Comparison of ENCODE assay signal across 8 mouse cellular contexts in the genomic region with DNA sequence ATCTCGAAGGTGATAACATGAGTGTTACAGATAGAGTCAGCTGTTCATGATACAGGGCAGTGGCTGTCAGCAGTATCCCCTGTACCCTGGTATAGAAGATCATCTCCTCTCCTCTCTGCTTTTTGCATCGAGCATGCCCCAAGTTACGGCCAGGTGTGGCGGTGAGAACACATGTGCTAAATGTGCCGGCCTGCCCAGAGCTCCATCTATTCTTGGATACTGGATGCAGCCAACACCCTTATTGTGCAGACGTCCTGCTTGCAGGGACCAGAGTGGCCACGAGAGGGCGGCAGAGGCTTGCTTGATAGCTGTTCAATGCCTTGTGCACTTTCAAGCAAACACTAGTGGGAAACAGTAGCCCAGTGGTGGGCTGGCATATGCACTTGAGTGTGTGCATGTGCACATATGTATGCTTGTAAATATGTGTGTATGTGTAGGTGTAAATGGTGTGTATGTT. TPM values are rescaled to one million over a fixed set of nuclear protein-coding genes. Genes with fewer than 3 reads are reported as not detected.
DNase-seq lines count a peak whose midpoint lies in the region; ATAC-seq and TF ChIP-seq lines count a peak whose summit lies in the region.

No protein-coding gene starts in this region.

- intact Hi-C loops in heart, postnatal 14 days (cut with DNase I): loop anchor here (1.0 kb wide), 1 partner anchor 174 kb away; no protein-coding TSS in a partner anchor

- 26% methylated on average over 8 of the region's 8 CpGs for WGBS in forebrain, embryonic 14.5 days
- 23% methylated on average over 8 of the region's 8 CpGs for WGBS in liver, postnatal 0 days (ENCODE audit: insufficient replicate concordance)

- TF ChIP-seq POLR2A in ES-Bruce4 (IDR thresholded peaks at IDR 0.05; ENCODE audit: insufficient read depth, low read length): no peak

- H3K4me3 ChIP-seq in ES-Bruce4 (ENCODE audit: low read depth, low read length): no peak overlapping the region
- H3K4me3 ChIP-seq in forebrain, embryonic 14.5 days (ENCODE audit: low read depth, low read length): no peak overlapping the region
- H3K4me3 ChIP-seq in liver, postnatal 0 days (ENCODE audit: low read depth, low read length): no peak overlapping the region

- H3K9me3 ChIP-seq in ES-Bruce4 (replicated peaks; ENCODE audit: control insufficient read depth, insufficient read depth, low read length, poor library complexity, severe bottlenecking): no peaks in the 10 kb centered on the region
- H3K9me3 ChIP-seq in forebrain, embryonic 14.5 days (replicated peaks; ENCODE audit: control insufficient read depth, low read length): no peaks in the 10 kb centered on the region
- H3K9me3 ChIP-seq in liver, postnatal 0 days (ENCODE audit: low read length): no peaks in the 10 kb centered on the region

- peak; percentile 95 for DNase-seq in forebrain, embryonic 14.5 days (ENCODE audit: low spot score)
- peak; percentile 93 to 99 for DNase-seq in heart, postnatal 14 days
- DNase-seq in layer of hippocampus, adult 11-12 months (ENCODE audit: low spot score): peak; percentile 99
- DNase-seq in liver, postnatal 0 days: peak; percentile 93
- DNase-seq in thymus, adult 18-20 months: peak; percentile 84

- ATAC-seq in cerebellum, adult (ENCODE audit: insufficient number of reproducible peaks, low FRiP score, low TSS enrichment): peak; percentile 90
- peak; percentile 92 for ATAC-seq in forebrain, embryonic 14.5 days
- ATAC-seq in liver, postnatal 0 days: peak; percentile 76
- peak; percentile 80 for ATAC-seq in neutrophil, adult 5-6 weeks (ENCODE audit: extremely low read depth, insufficient number of reproducible peaks, low FRiP score, poor library complexity, severe bottlenecking)

- H3K27ac ChIP-seq in ES-Bruce4 (ENCODE audit: insufficient read depth, low read length): no peak overlapping the region
- H3K27ac ChIP-seq in forebrain, embryonic 14.5 days (ENCODE audit: low read depth, low read length): no peak overlapping the region
- no peak overlapping the region for H3K27ac ChIP-seq in liver, postnatal 0 days (ENCODE audit: low read depth)

- peak; percentile 98 for TF ChIP-seq CTCF in ES-Bruce4 (IDR thresholded peaks at IDR 0.05; ENCODE audit: low read depth, low read length)
- TF ChIP-seq CTCF in liver, postnatal 0 days (IDR thresholded peaks at IDR 0.05; ENCODE audit: low read depth): peak; percentile 100

- TF ChIP-seq EP300 in ES-Bruce4 (IDR thresholded peaks at IDR 0.05; ENCODE audit: insufficient read depth, low read depth, low read length): no peak
- TF ChIP-seq EP300 in liver, postnatal 0 days (IDR thresholded peaks at IDR 0.05; ENCODE audit: low read depth): no peak

- no peaks in the 10 kb centered on the region for H3K27me3 ChIP-seq in ES-Bruce4 (ENCODE audit: control insufficient read depth, insufficient read depth, low read length, poor library complexity, severe bottlenecking)
- H3K27me3 ChIP-seq in forebrain, embryonic 14.5 days (replicated peaks; ENCODE audit: control insufficient read depth, insufficient read depth, low read length): no peaks in the 10 kb centered on the region
- H3K27me3 ChIP-seq in liver, postnatal 0 days (ENCODE audit: insufficient read depth, low read length): no peaks in the 10 kb centered on the region

- no peak overlapping the region for H3K4me2 ChIP-seq in forebrain, embryonic 14.5 days (ENCODE audit: low read length)
- H3K4me2 ChIP-seq in liver, postnatal 0 days (ENCODE audit: low read depth, low read length): no peak overlapping the region

- no peaks in the 10 kb centered on the region for H3K36me3 ChIP-seq in ES-Bruce4 (ENCODE audit: control insufficient read depth, insufficient read depth, low read length, poor library complexity, severe bottlenecking)
- peaks cover 13% of the 10 kb centered on the region for H3K36me3 ChIP-seq in forebrain, embryonic 14.5 days (ENCODE audit: control insufficient read depth, insufficient read depth, low read length)
- peaks cover 71% of the 10 kb centered on the region for H3K36me3 ChIP-seq in liver, postnatal 0 days (replicated peaks; ENCODE audit: insufficient read depth, low read length)

- H3K4me1 ChIP-seq in ES-Bruce4 (ENCODE audit: control insufficient read depth, insufficient read depth, low read length): no peaks in the 10 kb centered on the region
- H3K4me1 ChIP-seq in forebrain, embryonic 14.5 days (ENCODE audit: control insufficient read depth, insufficient read depth, low read length): no peaks in the 10 kb centered on the region
- no peaks in the 10 kb centered on the region for H3K4me1 ChIP-seq in liver, postnatal 0 days (ENCODE audit: insufficient read depth)

- H3K9ac ChIP-seq in ES-Bruce4 (ENCODE audit: low read depth, poor library complexity, severe bottlenecking): no peak overlapping the region
- no peak overlapping the region for H3K9ac ChIP-seq in forebrain, embryonic 14.5 days (ENCODE audit: low read length)
- H3K9ac ChIP-seq in liver, postnatal 0 days (replicated peaks): no peak overlapping the region

RNA-seq across cellular contexts. Expression of a gene that starts 16.8 kb away (rescaled TPM):
- polyA plus RNA-seq in ES-Bruce4 (2011; ENCODE audit: insufficient read depth, insufficient read length, low read depth, missing spikeins): 13.6 and 15.4 TPM in 2 replicates
- 54.6 and 71.9 TPM in 2 replicates for polyA plus RNA-seq in forebrain, embryonic 14.5 days (2014; fragmentation: Nextera tagmentation; extraction: Ambion mirVana)
- total RNA-seq in heart, postnatal 14 days (2021): 100 to 1,000 TPM; 119 to 127 TPM
- polyA plus RNA-seq in liver, postnatal 0 days (2015; fragmentation: Nextera tagmentation; extraction: Ambion mirVana): 100 and 125 TPM in 2 replicates
- total RNA-seq in neutrophil, adult 5-6 weeks (2017): 12.3 and 14.5 TPM in 2 replicates

RNA-seq across cellular contexts. Expression of a gene that starts 17.2 kb away (rescaled TPM):
- polyA plus RNA-seq in ES-Bruce4 (2011; ENCODE audit: insufficient read depth, insufficient read length, low read depth, missing spikeins): 7.1 and 9.3 TPM in 2 replicates
- 22.0 and 23.5 TPM in 2 replicates for polyA plus RNA-seq in forebrain, embryonic 14.5 days (2014; fragmentation: Nextera tagmentation; extraction: Ambion mirVana)
- 10 to 100 TPM; 29.9 to 34.6 TPM for total RNA-seq in heart, postnatal 14 days (2021)
- polyA plus RNA-seq in liver, postnatal 0 days (2015; fragmentation: Nextera tagmentation; extraction: Ambion mirVana): 51.2 and 53.3 TPM in 2 replicates
- total RNA-seq in neutrophil, adult 5-6 weeks (2017): 6.1 and 8.5 TPM in 2 replicates

RNA-seq across cellular contexts. Expression of a gene that starts 55.1 kb away (rescaled TPM):
- polyA plus RNA-seq in ES-Bruce4 (2011; ENCODE audit: insufficient read depth, insufficient read length, low read depth, missing spikeins): 13.7 and 16.2 TPM in 2 replicates
- 16.2 and 19.1 TPM in 2 replicates for polyA plus RNA-seq in forebrain, embryonic 14.5 days (2014; fragmentation: Nextera tagmentation; extraction: Ambion mirVana)
- 1 to 10 TPM; 4.5 to 6.4 TPM for total RNA-seq in heart, postnatal 14 days (2021)
- 3.9 and 5.1 TPM in 2 replicates for polyA plus RNA-seq in liver, postnatal 0 days (2015; fragmentation: Nextera tagmentation; extraction: Ambion mirVana)
- total RNA-seq in neutrophil, adult 5-6 weeks (2017): 0.47 and 0.61 TPM in 2 replicates

RNA-seq across cellular contexts. Expression of a gene that starts 55.3 kb away (rescaled TPM):
- 11.5 and 12.7 TPM in 2 replicates for polyA plus RNA-seq in ES-Bruce4 (2011; ENCODE audit: insufficient read depth, insufficient read length, low read depth, missing spikeins)
- polyA plus RNA-seq in forebrain, embryonic 14.5 days (2014; fragmentation: Nextera tagmentation; extraction: Ambion mirVana): 2.8 and 3.0 TPM in 2 replicates
- 1 to 10 TPM; 2.5 to 4.3 TPM for total RNA-seq in heart, postnatal 14 days (2021)
- polyA plus RNA-seq in liver, postnatal 0 days (2015; fragmentation: Nextera tagmentation; extraction: Ambion mirVana): 0.57 and 0.59 TPM in 2 replicates
- 2.8 and 2.9 TPM in 2 replicates for total RNA-seq in neutrophil, adult 5-6 weeks (2017)
